ENCODE assay signal across 9 mouse cellular contexts in the genomic region with DNA sequence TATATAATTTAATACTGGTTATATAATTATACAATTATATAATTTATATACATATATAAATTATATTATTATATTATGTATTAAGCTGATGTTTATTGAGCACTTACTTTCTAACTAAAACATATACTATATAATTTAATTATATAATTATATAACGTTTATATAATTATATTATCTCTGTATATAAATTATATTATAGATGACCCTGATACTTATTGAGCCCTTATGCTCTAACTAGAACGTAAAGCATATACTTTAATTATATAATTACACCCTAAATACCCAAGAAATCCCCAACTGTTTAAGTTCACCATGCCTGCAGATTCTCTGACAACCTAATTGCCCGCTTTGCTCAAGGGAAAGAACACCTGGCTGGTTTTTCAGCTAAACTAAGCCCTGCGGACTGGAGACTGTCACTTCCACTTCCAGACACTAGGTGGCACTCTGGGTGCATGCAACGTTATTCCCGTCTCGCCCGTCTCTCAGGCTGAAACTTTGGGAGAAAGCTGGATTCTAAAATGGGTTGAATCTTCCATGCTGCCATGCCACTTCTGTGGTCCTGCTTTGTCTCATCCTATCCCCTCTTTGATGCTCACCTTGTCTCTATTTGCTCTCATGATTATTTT.
DNase-seq lines count a peak whose midpoint lies in the region; ATAC-seq and TF ChIP-seq lines count a peak whose summit lies in the region.
"Had no signal": no experiment of that assay in that cellular context is flagged by ENCODE, and none has a peak within 500 bp of the region (broad histone marks: within the 10 kb centered on the region; RNA-seq: fewer than 3 reads in every experiment).

No protein-coding gene starts in this region.

- H3K9me3 ChIP-seq in kidney, embryonic 16.5 days (ENCODE audit: low read length), result no peaks in the 10 kb centered on the region
- no peaks in the 10 kb centered on the region for H3K9me3 ChIP-seq in limb, embryonic 14.5 days (ENCODE audit: control insufficient read depth, low read length)
- H3K9me3 ChIP-seq: heart, embryonic 15.5 days had no signal

- no peaks in the 10 kb centered on the region for H3K36me3 ChIP-seq in kidney, embryonic 16.5 days (ENCODE audit: insufficient read depth, low read length)
- no peaks in the 10 kb centered on the region for H3K36me3 ChIP-seq in limb, embryonic 14.5 days (ENCODE audit: control insufficient read depth, insufficient read depth, low read length)
- H3K36me3 ChIP-seq: heart, embryonic 15.5 days had no signal

- peak; percentile 31; the same call in 1 of the 2 replicates for TF ChIP-seq POLR2A in limb, embryonic 14.5 days (IDR thresholded peaks at IDR 0.05; ENCODE audit: borderline replicate concordance, extremely low read depth, insufficient read depth, insufficient read length)

- DNase-seq in A20 (ENCODE audit: low read depth, low spot score) (peak; percentile 51), NIH3T3 (ENCODE audit: low read depth) (peak; percentile 86)
- DNase-seq in cerebellum, postnatal 14 days, result peak; percentile 94
- peak; percentile 85 to 87 for DNase-seq in frontal cortex, postnatal 36 days (ENCODE audit: low spot score in 2 of 2)
- peak; percentile 89 for DNase-seq in limb, embryonic 14.5 days (ENCODE audit: low spot score)
- peak; percentile 90 for DNase-seq in retina, embryonic 14.5 days (ENCODE audit: low spot score)
- no peak for DNase-seq in natural killer cell, adult 2 months (ENCODE audit: low spot score in 2 of 2)

- no peak overlapping the region for H3K4me3 ChIP-seq in kidney, embryonic 16.5 days (ENCODE audit: low read length)
- H3K4me3 ChIP-seq in limb, embryonic 14.5 days (replicated peaks; ENCODE audit: low read length), result no peak overlapping the region
- H3K4me3 ChIP-seq: heart, embryonic 15.5 days had no signal

- no peaks in the 10 kb centered on the region for H3K4me1 ChIP-seq in kidney, embryonic 16.5 days (ENCODE audit: insufficient read depth, low read length)
- no peaks in the 10 kb centered on the region for H3K4me1 ChIP-seq in limb, embryonic 14.5 days (ENCODE audit: control insufficient read depth, insufficient read depth, low read length)
- H3K4me1 ChIP-seq: heart, embryonic 15.5 days had no signal

- no peak overlapping the region for H3K4me2 ChIP-seq in kidney, embryonic 16.5 days (replicated peaks; ENCODE audit: low read depth, low read length)
- H3K4me2 ChIP-seq in limb, embryonic 14.5 days (replicated peaks; ENCODE audit: low read depth, low read length, severe bottlenecking), result no peak overlapping the region
- H3K4me2 ChIP-seq: heart, embryonic 15.5 days had no signal

- peak; percentile 39; the same call in 1 of the 2 replicates for ATAC-seq in kidney, embryonic 16.5 days (ENCODE audit: low FRiP score, low TSS enrichment)
- ATAC-seq in limb, embryonic 14.5 days (ENCODE audit: low FRiP score, low read depth), result no peak

- 12% methylated on average over 8 of the region's 8 CpGs for WGBS in kidney, embryonic 16.5 days
- WGBS in limb, embryonic 14.5 days, result 6% methylated on average over 8 of the region's 8 CpGs

- H3K9ac ChIP-seq in kidney, embryonic 16.5 days (replicated peaks; ENCODE audit: low read length), result no peak overlapping the region
- H3K9ac ChIP-seq in limb, embryonic 14.5 days (ENCODE audit: low read depth, low read length, severe bottlenecking), result no peak overlapping the region
- H3K9ac ChIP-seq: heart, embryonic 15.5 days had no signal

- H3K27ac ChIP-seq in kidney, embryonic 16.5 days (ENCODE audit: low read length), result no peak overlapping the region
- no peak overlapping the region for H3K27ac ChIP-seq in limb, embryonic 14.5 days (replicated peaks; ENCODE audit: low read depth, low read length)
- H3K27ac ChIP-seq: heart, embryonic 15.5 days had no signal

- no peaks in the 10 kb centered on the region; the same call in 1 of the 2 replicates for H3K27me3 ChIP-seq in kidney, embryonic 16.5 days (ENCODE audit: insufficient read depth, low read length)
- no peaks in the 10 kb centered on the region for H3K27me3 ChIP-seq in limb, embryonic 14.5 days (ENCODE audit: control insufficient read depth, insufficient read depth, low read length)
- H3K27me3 ChIP-seq: heart, embryonic 15.5 days had no signal

Comparison
In these comparisons a context has a peak if more than half of its experiments do, and no peak if none do; other contexts are left out.
1. DNase-seq: peak in A20 (single experiment), NIH3T3 (single experiment), cerebellum, postnatal 14 days (2 of 2), frontal cortex, postnatal 36 days (2 of 2), limb, embryonic 14.5 days (single experiment) and retina, embryonic 14.5 days (single experiment); none in natural killer cell, adult 2 months (0 of 2).